Mouse (Mus musculus) adrenal gland, postnatal 0 days (tissue): ENCODE results near the gene Isoc2b. TPM values are rescaled to one million over a fixed set of nuclear protein-coding genes. Genes with fewer than 3 reads are reported as not detected.

ENCODE experiments used
- polyA plus RNA-seq: library from polyadenylated mRNA; unstranded; fragments of >200 nt; fragmentation: Nextera tagmentation; extraction: Ambion mirVana; gene quantifications from 2 replicates; pipeline ENCODE4 v1.2.1, GENCODE M21; 2015

Isoc2b gene
- polyA plus RNA-seq, result 38.4 and 57.5 TPM in 2 replicates

GRCm38 (mm10) chr7:4870133-4870532, at the start of gene Isoc2b:
TSS of gene Isoc2b (minus strand) at chr7:4870258.

GRCm38 (mm10) chr7:4915007-4915665, 45.1 kb upstream of the Isoc2b start, which contains the start of gene Zfp628:
TSS of gene Zfp628 (plus strand) at chr7:4915217.

GRCm38 (mm10) chr7:4906466-4906950, 36.5 kb upstream of the Isoc2b start, which contains the start of gene Gm36210:
TSS of gene Gm36210 (minus strand) at chr7:4906516.

DNA sequence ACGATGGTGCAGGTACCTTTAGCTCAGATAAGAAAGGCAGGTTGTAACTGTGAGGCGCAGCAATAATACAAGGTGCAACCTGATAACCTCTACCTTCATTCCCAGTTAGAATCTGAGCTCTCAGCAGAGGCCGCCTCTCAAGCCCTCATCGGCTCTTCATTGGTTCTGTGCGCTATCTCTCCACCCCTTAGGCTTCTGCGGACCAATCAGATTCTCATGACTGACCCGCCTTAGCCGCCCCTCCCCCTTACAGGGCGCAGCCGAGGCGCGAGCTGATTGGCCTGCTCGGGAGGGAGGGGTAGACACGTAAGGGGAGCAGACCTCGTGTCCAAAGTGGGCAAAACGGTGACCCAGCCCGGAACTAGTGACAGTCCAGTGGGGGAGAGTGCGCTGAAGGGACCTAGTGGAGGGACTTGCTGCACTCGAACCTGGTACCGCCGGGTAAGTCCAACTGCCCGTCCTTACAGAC, 6.7 kb upstream of the Isoc2b start, which contains the start of gene Isoc2a:
TSS of gene Isoc2a (plus strand) at position 401 of the 469 bp plus-strand sequence.

DNA sequence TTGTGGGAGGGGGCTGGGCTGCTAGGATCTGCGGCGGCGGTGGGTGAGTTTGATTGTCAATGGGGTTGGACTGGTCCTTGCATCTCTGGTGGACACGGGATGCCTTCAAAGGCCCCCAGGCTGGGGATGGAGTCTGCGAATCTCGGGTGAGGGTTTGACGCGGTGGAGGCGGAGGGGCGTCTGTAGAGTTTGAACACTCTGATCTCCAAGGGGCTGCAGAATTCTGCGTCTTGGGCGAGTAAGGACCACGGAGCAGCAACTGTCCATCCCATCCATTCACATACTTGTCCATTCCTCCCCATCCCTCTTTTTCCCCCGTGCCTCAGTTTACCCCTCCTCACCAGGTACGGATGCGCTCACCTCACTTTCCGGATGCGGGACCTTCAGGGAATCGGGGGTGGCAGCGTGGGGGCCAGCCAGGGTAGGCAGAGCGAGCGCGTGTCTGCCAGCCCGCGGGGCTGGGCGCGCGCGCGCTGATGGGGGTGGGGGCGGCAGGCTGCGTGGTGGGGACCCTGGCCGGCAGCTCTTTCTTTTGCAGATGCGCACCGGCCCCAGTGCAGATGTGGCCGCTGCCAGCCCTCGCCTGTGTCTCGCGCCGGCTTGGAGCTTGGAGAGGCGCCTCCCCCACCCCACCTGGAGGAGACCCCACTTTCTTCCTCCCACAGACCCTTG, 25.7 kb downstream of the Isoc2b start, which contains the start of gene Shisa7:
TSS of gene Shisa7 (minus strand) at position 452 of the 672 bp plus-strand sequence.

GRCm38 (mm10) chr7:4812303-4813104, 57.6 kb downstream of the Isoc2b start, which contains the start of gene Ube2s:
TSS of gene Ube2s (minus strand) at chr7:4812590.

Other genes starting within 250 kb of the Isoc2b start
- 1.1 and 1.4 TPM in 2 replicates for gene Tmem86b, start 238.8 kb downstream of the Isoc2b start, polyA plus RNA-seq
- 6.7 and 6.9 TPM in 2 replicates for gene Ppp6r1, start 211.2 kb downstream of the Isoc2b start, polyA plus RNA-seq
- 70.6 and 80.3 TPM in 2 replicates for gene Hspbp1, start 185.2 kb downstream of the Isoc2b start, polyA plus RNA-seq
- gene Brsk1, start 179.7 kb downstream of the Isoc2b start, polyA plus RNA-seq, result 0.59 and 1.2 TPM in 2 replicates
- gene Tmem150b, start 145.0 kb downstream of the Isoc2b start, polyA plus RNA-seq, result 0.10 and 0.24 TPM in 2 replicates
- 22.8 and 37.7 TPM in 2 replicates for gene Kmt5c, start 130.1 kb downstream of the Isoc2b start, polyA plus RNA-seq
- gene Cox6b2, start 117.2 kb downstream of the Isoc2b start, polyA plus RNA-seq, result 53.7 and 57.2 TPM in 2 replicates
- gene Fam71e2, start 99.0 kb downstream of the Isoc2b start, polyA plus RNA-seq, result not detected in 2 replicates
- gene Il11, start 87.4 kb downstream of the Isoc2b start, polyA plus RNA-seq, result 0.33 and 0.82 TPM in 2 replicates
- 0.38 TPM in 1 of 2 replicates, not detected in the other for gene Tmem190, start 87.3 kb downstream of the Isoc2b start, polyA plus RNA-seq
- gene Tmem238, start 80.6 kb downstream of the Isoc2b start, polyA plus RNA-seq, result 12.5 and 21.8 TPM in 2 replicates
- gene Rpl28, start 77.4 kb downstream of the Isoc2b start, polyA plus RNA-seq, result 286 and 311 TPM in 2 replicates
- gene Ube2s, start 57.7 kb downstream of the Isoc2b start, polyA plus RNA-seq, result 144 and 154 TPM in 2 replicates
- gene Shisa7, start 25.6 kb downstream of the Isoc2b start, polyA plus RNA-seq, result 0.61 and 1.1 TPM in 2 replicates
- 0.95 and 1.2 TPM in 2 replicates for gene Isoc2a, start 6.9 kb upstream of the Isoc2b start, polyA plus RNA-seq
- gene Gm36210, start 36.3 kb upstream of the Isoc2b start, polyA plus RNA-seq, result 0.09 and 0.10 TPM in 2 replicates
- gene Zfp628, start 45.0 kb upstream of the Isoc2b start, polyA plus RNA-seq, result 3.5 and 4.1 TPM in 2 replicates
- gene Nat14, start 51.8 kb upstream of the Isoc2b start, polyA plus RNA-seq, result 6.9 and 7.6 TPM in 2 replicates
- 3.6 and 3.7 TPM in 2 replicates for gene Ssc5d, start 55.5 kb upstream of the Isoc2b start, polyA plus RNA-seq
- gene Sbk2, start 94.1 kb upstream of the Isoc2b start, polyA plus RNA-seq, result 0.19 TPM in 1 of 2 replicates, not detected in the other
- gene Sbk3, start 100.9 kb upstream of the Isoc2b start, polyA plus RNA-seq, result 0.18 TPM in 1 of 2 replicates, not detected in the other
- gene Zfp579, start 125.9 kb upstream of the Isoc2b start, polyA plus RNA-seq, result 20.7 and 21.3 TPM in 2 replicates
- 8.4 and 12.0 TPM in 2 replicates for gene Zfp524, start 144.2 kb upstream of the Isoc2b start, polyA plus RNA-seq
- gene Fiz1, start 144.4 kb upstream of the Isoc2b start, polyA plus RNA-seq, result 17.2 and 20.9 TPM in 2 replicates
- gene Gm44973, start 145.2 kb upstream of the Isoc2b start, polyA plus RNA-seq, result 2.2 and 3.8 TPM in 2 replicates
- 4.2 and 4.6 TPM in 2 replicates for gene Zfp865, start 150.1 kb upstream of the Isoc2b start, polyA plus RNA-seq
- gene Ccdc106, start 150.3 kb upstream of the Isoc2b start, polyA plus RNA-seq, result 6.2 and 11.3 TPM in 2 replicates
- not detected in 2 replicates for gene 4632433K11Rik, start 163.9 kb upstream of the Isoc2b start, polyA plus RNA-seq
- gene Zfp784, start 168.2 kb upstream of the Isoc2b start, polyA plus RNA-seq, result 3.7 and 4.9 TPM in 2 replicates
- 27.7 and 36.3 TPM in 2 replicates for gene Zfp580, start 181.3 kb upstream of the Isoc2b start, polyA plus RNA-seq
- gene U2af2, start 191.9 kb upstream of the Isoc2b start, polyA plus RNA-seq, result 37.7 and 54.7 TPM in 2 replicates
- gene Epn1, start 210.0 kb upstream of the Isoc2b start, polyA plus RNA-seq, result 45.0 and 49.3 TPM in 2 replicates
- gene Rfpl4, start 246.7 kb upstream of the Isoc2b start, polyA plus RNA-seq, result not detected in 2 replicates